8 mouse cellular contexts compared by ENCODE assay signal in genomic region chr4:132261514-132262357, GRCm38 (mm10). TPM values are rescaled to one million over a fixed set of nuclear protein-coding genes. Genes with fewer than 3 reads are reported as not detected.
DNase-seq lines count a peak whose midpoint lies in the region; ATAC-seq lines count a peak whose summit lies in the region.

Gmeb1 (minus strand) TSS chr4:132261602.

- peak within 1 kb of the TSS; percentile 89 for H3K4me3 ChIP-seq in hindbrain, embryonic 11.5 days (ENCODE audit: low read depth, low read length)

- H3K27me3 ChIP-seq in hindbrain, embryonic 11.5 days (ENCODE audit: control insufficient read depth, insufficient read depth, low read length): no peaks in the 10 kb centered on the region

- DNase-seq in MEL-GATA-1-ER (ENCODE audit: extremely low read depth, low read depth): peak; percentile 51
- peak; percentile 81 for DNase-seq in cerebellum, adult 9-10 months
- peak; percentile 55 to 75 for DNase-seq in frontal cortex, postnatal 10 days (ENCODE audit: low spot score in 2 of 2)
- DNase-seq in hindbrain, embryonic 11.5 days (ENCODE audit: low spot score): peak; percentile 91
- peak; percentile 64 to 71 for DNase-seq in layer of hippocampus, postnatal 14 days (ENCODE audit: low spot score in 2 of 2)
- DNase-seq in lung, postnatal 14 days: peak; percentile 79
- peak; percentile 60 for DNase-seq in retina, adult 2 months (ENCODE audit: low read depth, low spot score)
- peak; percentile 78 to 85 for DNase-seq in thymus, postnatal 36 days

- H3K4me1 ChIP-seq in hindbrain, embryonic 11.5 days (replicated peaks; ENCODE audit: control insufficient read depth, insufficient read depth, low read length): peaks cover 4% of the 10 kb centered on the region; the same call in 1 of the 2 replicates

- ATAC-seq in hindbrain, embryonic 11.5 days (ENCODE audit: low FRiP score): peak; percentile 71; the same call in 1 of the 2 replicates

- WGBS in hindbrain, embryonic 11.5 days: 21% methylated on average over 33 of the region's 49 CpGs

- peak within 1 kb of the TSS; percentile 75 for H3K4me2 ChIP-seq in hindbrain, embryonic 11.5 days (replicated peaks; ENCODE audit: low read depth, low read length)

- peak within 1 kb of the TSS; percentile 97 for H3K9ac ChIP-seq in hindbrain, embryonic 11.5 days (ENCODE audit: low read depth, low read length)

- no peaks in the 10 kb centered on the region for H3K36me3 ChIP-seq in hindbrain, embryonic 11.5 days (ENCODE audit: control insufficient read depth, insufficient read depth, low read length)

- H3K9me3 ChIP-seq in hindbrain, embryonic 11.5 days (ENCODE audit: control insufficient read depth, low read length): no peaks in the 10 kb centered on the region

- peak within 1 kb of the TSS; percentile 93 for H3K27ac ChIP-seq in hindbrain, embryonic 11.5 days (ENCODE audit: low read depth, low read length)

RNA-seq across cellular contexts. Expression of gene Gmeb1, which starts in this region (rescaled TPM):
- polyA plus RNA-seq in hindbrain, embryonic 11.5 days (2014; fragmentation: Nextera tagmentation; extraction: Ambion mirVana): 38.4 and 41.4 TPM in 2 replicates
- 10 to 100 TPM; 24.2 to 26.7 TPM for total RNA-seq in layer of hippocampus, postnatal 14 days (2021)

Comparison
In these comparisons a context has a peak if more than half of its experiments do, and no peak if none do; other contexts are left out.
1. Peak in every context shown above with its lines: DNase-seq, ATAC-seq, H3K4me3 ChIP-seq and H3K27ac ChIP-seq.